Mouse (Mus musculus) skeletal muscle tissue, adult 2 months (tissue): Measurements from ENCODE around the gene Rnf181.
A peak's percentile ranks its signal among the peaks of the same experiment; 100 is the strongest.

ENCODE experiments used
- DNase-seq: peaks from one replicate; pipeline ENCODE4 v3.0.0-alpha.2; 2012; ENCODE audit warnings: low read depth, low spot score

Gene Rnf181

GRCm38 (mm10) chr6:72366844-72367443 is at the start of gene Rnf181:
Gene Rnf181 (minus strand): TSS chr6:72366956.
- DNase-seq, result no peak

- DNase-seq, result no peak
Observed at GRCm38 (mm10) chr6:72415964-72416772, 49.4 kb upstream of the Rnf181 start.

- DNase-seq, result no peak
Observed at GRCm38 (mm10) chr6:72415181-72415580, 48.4 kb upstream of the Rnf181 start.

- DNase-seq, result peak; percentile 91
Observed at GRCm38 (mm10) chr6:72414076-72414756, 47.5 kb upstream of the Rnf181 start, which contains the start of gene Ggcx. Gene Ggcx (plus strand): TSS chr6:72414308.

GRCm38 (mm10) chr6:72410518-72410917 is 43.8 kb upstream of the Rnf181 start:
- no peak for DNase-seq

GRCm38 (mm10) chr6:72410003-72410402 is 43.2 kb upstream of the Rnf181 start:
- DNase-seq, result no peak

- DNase-seq, result no peak
Observed at GRCm38 (mm10) chr6:72409567-72409966, 42.8 kb upstream of the Rnf181 start.

GRCm38 (mm10) chr6:72407119-72407518 is 40.4 kb upstream of the Rnf181 start:
- DNase-seq, result peak; percentile 81

GRCm38 (mm10) chr6:72405356-72405755 is 38.6 kb upstream of the Rnf181 start:
- DNase-seq, result no peak

- DNase-seq, result peak; percentile 65
Observed at GRCm38 (mm10) chr6:72401875-72402274, 35.1 kb upstream of the Rnf181 start.

GRCm38 (mm10) chr6:72399967-72400366 is 33.2 kb upstream of the Rnf181 start:
- DNase-seq, result no peak

- DNase-seq, result no peak
Observed at GRCm38 (mm10) chr6:72396837-72397251, 30.1 kb upstream of the Rnf181 start.

GRCm38 (mm10) chr6:72392341-72392740 is 25.6 kb upstream of the Rnf181 start:
- no peak for DNase-seq

- no peak for DNase-seq
Observed at GRCm38 (mm10) chr6:72390795-72391521, 24.2 kb upstream of the Rnf181 start.

- peak; percentile 90 for DNase-seq
Observed at GRCm38 (mm10) chr6:72389941-72390771, 23.4 kb upstream of the Rnf181 start, which contains the start of gene Vamp8. Gene Vamp8 (minus strand): TSS chr6:72390703.

- peak; percentile 36 for DNase-seq
Observed at GRCm38 (mm10) chr6:72389471-72389940, 22.8 kb upstream of the Rnf181 start.

- DNase-seq, result no peak
Observed at GRCm38 (mm10) chr6:72388791-72389329, 22.1 kb upstream of the Rnf181 start.

GRCm38 (mm10) chr6:72388266-72388665 is 21.5 kb upstream of the Rnf181 start:
- no peak for DNase-seq

- DNase-seq, result no peak
Observed at GRCm38 (mm10) chr6:72387816-72388215, 21.1 kb upstream of the Rnf181 start.

GRCm38 (mm10) chr6:72386561-72386960 is 19.8 kb upstream of the Rnf181 start:
- DNase-seq, result no peak
